Mouse (Mus musculus) Patski (cell line): Measurements from ENCODE around the gene Ndfip2. TPM values are rescaled to one million over a fixed set of nuclear protein-coding genes. Genes with fewer than 3 reads are reported as not detected.

Source experiments
- ATAC-seq: fragments of 100-300 bp; one replicate; pipeline ENCODE4 v1.8.0; 2021
- CTCF ChIA-PET: fragments of 350-600 bp; sonication (Branson Sonifier 250); formaldehyde crosslinking; loops from one replicate; lab custom pipeline; 2022; ENCODE audit warnings: inconsistent platforms; lab: Charles Lee
- POLR2A ChIA-PET: fragments of 350-600 bp; sonication (Branson Sonifier 250); formaldehyde crosslinking; loops from one replicate; lab custom pipeline; 2022; ENCODE audit warnings: antibody characterized with exemption, inconsistent platforms; lab: Charles Lee
- DNase-seq: peaks from one replicate; pipeline ENCODE4 v3.0.0-alpha.2; 2011; ENCODE audit warnings: low read depth, low spot score
- H3K27me3 ChIP-seq: fragments of 371-371 bp; one replicate; pipeline ENCODE4 v1.5.1; 2021
- CTCF ChIP-seq: fragments of 100-300 bp; IDR thresholded peaks from one replicate; pipeline ENCODE4 v1.5.1; 2021
- in situ Hi-C: fragments of 300-500 bp; cut with MboI; formaldehyde crosslinking; loops from 3 replicates; pipeline ENCODE4 v1.11.1; 2018; ENCODE audit warnings: low pct_unique_long_range_greater_than_20kb, mixed read lengths
- polyA plus RNA-seq: library from polyadenylated mRNA; unstranded; gene quantifications from one replicate; pipeline ENCODE4 v1.2.3, GENCODE M21; 2021

Gene Ndfip2
- polyA plus RNA-seq, 1 experiment from 2014 or later, result 88.4 TPM

- no peak for ATAC-seq
- ChIA-PET POLR2A (interaction anchor here (1.1 kb wide), 1 partner anchor 12 kb away, joined by 3 read pairs; no protein-coding TSS in a partner anchor), CTCF (interaction anchor here (1.0 to 1.5 kb wide), 3 partner anchors 8 to 14 kb away, joined by 3 to 4 read pairs (median 3); no protein-coding TSS in a partner anchor)
- H3K27me3 ChIP-seq, result no peaks in the 10 kb centered on the region
- no peak for TF ChIP-seq CTCF
- in situ Hi-C loops, result loop anchor here (5.0 kb wide), 1 partner anchor 103 kb away; no protein-coding TSS in a partner anchor
- DNase-seq, result no peak
Measured at GRCm38 (mm10) chr14:105275196-105275595, 16.8 kb downstream of the Ndfip2 start.

- in situ Hi-C loops, result loop anchor here (5.0 kb wide), 1 partner anchor 105 kb away; no protein-coding TSS in a partner anchor
- POLR2A ChIA-PET, result no interaction called here
- no peak for ATAC-seq
Measured at GRCm38 (mm10) chr14:105277277-105277676, 18.9 kb downstream of the Ndfip2 start.

GRCm38 (mm10) chr14:105284062-105284461, 25.7 kb downstream of the Ndfip2 start:
- TF ChIP-seq CTCF, result no peak
- POLR2A ChIA-PET, result no interaction called here
- in situ Hi-C loops, result no loop called here
- H3K27me3 ChIP-seq, result no peaks in the 10 kb centered on the region
- DNase-seq (no peak), ATAC-seq (no peak)
- CTCF ChIA-PET, result interaction anchor here (1.2 kb wide), 1 partner anchor 9 kb away, joined by 4 read pairs; no protein-coding TSS in a partner anchor

More at GRCm38 (mm10) chr14:105277277-105277676, 18.9 kb downstream of the Ndfip2 start:
- no peak for DNase-seq
- CTCF ChIA-PET, result interaction anchor here (2.3 kb wide), 1 partner anchor 19 kb away, joined by 6 read pairs; no protein-coding TSS in a partner anchor
- H3K27me3 ChIP-seq, result no peaks in the 10 kb centered on the region
- TF ChIP-seq CTCF, result no peak

- ATAC-seq (no peak), DNase-seq (no peak)
- CTCF ChIA-PET, result no interaction called here
- H3K27me3 ChIP-seq, result no peaks in the 10 kb centered on the region
- in situ Hi-C loops, result no loop called here
- POLR2A ChIA-PET, result no interaction called here
- TF ChIP-seq CTCF, result no peak
Measured at GRCm38 (mm10) chr14:105287557-105287956, 29.2 kb downstream of the Ndfip2 start.

DNA sequence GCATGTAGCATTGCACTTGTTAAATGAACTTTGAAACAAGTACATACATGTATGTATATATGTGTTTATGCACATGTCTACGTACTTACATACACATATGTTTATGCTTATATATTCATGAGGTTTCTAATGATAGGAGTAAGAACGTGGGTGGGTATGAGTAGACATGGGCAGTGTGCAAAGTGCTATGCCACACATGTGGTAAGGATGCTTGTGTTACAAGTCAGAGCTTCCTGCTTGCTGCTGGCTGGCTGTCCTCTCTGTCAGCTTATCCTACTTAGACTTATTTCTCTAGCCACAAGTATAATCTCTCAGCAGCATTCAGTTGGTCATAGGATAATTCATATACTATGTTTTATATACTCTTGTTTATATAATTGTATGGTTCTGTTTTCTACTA, 29.6 kb downstream of the Ndfip2 start:
- CTCF ChIA-PET, result interaction anchor here (1.2 kb wide), 1 partner anchor 14 kb away, joined by 3 read pairs; no protein-coding TSS in a partner anchor
- TF ChIP-seq CTCF, result no peak
- ATAC-seq (no peak), DNase-seq (no peak)
- in situ Hi-C loops, result no loop called here
- no peaks in the 10 kb centered on the region for H3K27me3 ChIP-seq
- POLR2A ChIA-PET, result no interaction called here

GRCm38 (mm10) chr14:105288529-105288928, 30.2 kb downstream of the Ndfip2 start:
- POLR2A ChIA-PET, result no interaction called here
- ATAC-seq (peak; percentile 60), DNase-seq (no peak)
- no peaks in the 10 kb centered on the region for H3K27me3 ChIP-seq
- in situ Hi-C loops, result no loop called here
- no peak for TF ChIP-seq CTCF
- CTCF ChIA-PET, result interaction anchor here (1.2 kb wide), 1 partner anchor 14 kb away, joined by 3 read pairs; no protein-coding TSS in a partner anchor

DNA sequence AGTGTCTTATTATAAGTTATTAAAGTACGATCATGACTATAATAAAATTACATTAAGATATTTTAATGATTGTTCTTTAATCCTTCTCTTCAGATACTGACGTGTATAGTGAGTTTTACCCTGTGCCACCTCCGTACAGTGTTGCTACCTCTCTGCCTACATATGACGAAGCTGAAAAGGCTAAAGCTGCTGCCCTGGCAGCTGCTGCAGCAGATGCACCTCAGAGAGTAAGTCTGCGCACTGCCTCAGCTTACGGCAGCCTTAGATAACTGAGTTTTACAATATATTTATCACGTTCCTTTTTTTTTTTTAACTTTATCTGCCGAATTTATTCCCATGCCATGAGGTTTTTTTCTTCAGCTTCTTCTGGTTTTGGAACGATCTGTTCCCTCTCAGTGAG, 33.8 kb downstream of the Ndfip2 start:
- H3K27me3 ChIP-seq, result no peaks in the 10 kb centered on the region
- POLR2A ChIA-PET, result interaction anchor here (0.7 kb wide), 1 partner anchor 219 kb away, joined by 3 read pairs; no protein-coding TSS in a partner anchor
- no peak for ATAC-seq
- no peak for DNase-seq
- CTCF ChIA-PET, result interaction anchor here (1.7 kb wide), 1 partner anchor 60 kb away, joined by 8 read pairs; no protein-coding TSS in a partner anchor
- TF ChIP-seq CTCF, result no peak
- in situ Hi-C loops, result loop anchor here (5.0 kb wide), 1 partner anchor 60 kb away; no protein-coding TSS in a partner anchor

DNA sequence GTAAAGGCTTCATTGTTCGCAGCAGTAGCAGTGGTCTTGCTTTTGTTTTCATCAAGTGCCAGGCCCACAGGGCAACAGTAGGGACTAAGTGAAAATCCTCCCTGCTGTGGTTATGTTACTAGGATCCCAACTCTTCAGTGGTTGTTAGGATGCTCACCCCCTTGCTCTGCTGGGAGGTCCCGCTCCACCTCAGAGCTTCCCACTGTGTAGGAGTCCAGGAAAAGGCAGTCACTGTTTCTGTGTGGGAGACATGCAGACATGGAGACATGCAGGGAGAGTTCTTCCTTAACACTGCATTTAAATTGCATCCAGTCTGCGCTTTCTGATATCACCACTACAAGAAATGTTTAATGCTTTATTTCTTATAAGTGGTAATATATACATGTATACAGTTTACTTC, 35.4 kb downstream of the Ndfip2 start:
- in situ Hi-C loops, result loop anchor here (5.0 kb wide), 1 partner anchor 61 kb away; no protein-coding TSS in a partner anchor
- TF ChIP-seq CTCF, result no peak
- ATAC-seq (no peak), DNase-seq (no peak)
- ChIA-PET POLR2A (no interaction called here), CTCF (interaction anchor here (0.7 to 1.7 kb wide), 2 partner anchors 57 to 61 kb away, joined by 3 to 8 read pairs; no protein-coding TSS in a partner anchor)
- no peaks in the 10 kb centered on the region for H3K27me3 ChIP-seq

DNA sequence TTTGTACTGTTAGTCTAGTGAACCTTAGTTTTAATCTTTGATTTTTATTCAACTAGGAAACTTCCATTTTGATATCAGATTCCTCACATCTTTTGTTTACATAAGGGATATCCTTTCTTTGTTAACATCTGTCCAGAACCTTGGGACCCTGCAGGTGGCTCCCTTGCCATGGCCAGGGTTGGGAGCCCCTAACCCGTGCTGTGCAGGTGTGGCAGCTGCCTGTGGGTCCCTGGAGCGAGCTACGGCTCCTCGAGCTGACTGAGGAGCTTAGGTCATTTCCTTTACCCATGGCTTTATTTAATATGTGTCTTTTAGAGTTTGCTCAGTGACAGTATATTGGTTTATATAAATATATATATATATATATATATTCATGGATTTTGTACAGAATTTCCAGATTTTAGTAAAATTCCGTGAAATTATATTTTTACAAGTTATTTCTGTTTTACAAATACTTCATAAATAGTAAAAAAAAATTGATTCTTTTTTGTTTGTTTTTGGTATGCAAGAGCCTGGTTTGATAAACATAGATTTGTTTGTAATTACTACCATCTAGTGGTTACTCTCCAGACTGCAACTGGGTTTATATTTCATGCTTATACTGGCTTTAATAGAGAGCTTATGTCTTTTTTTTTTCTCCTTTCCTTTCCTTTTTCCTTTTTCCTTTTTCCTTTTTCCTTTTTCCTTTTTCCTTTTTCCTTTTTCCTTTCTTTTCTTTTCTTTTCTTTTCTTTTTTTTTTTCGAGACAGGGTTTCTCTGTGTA, 37.6 kb downstream of the Ndfip2 start:
- ATAC-seq (no peak), DNase-seq (no peak)
- POLR2A ChIA-PET, result no interaction called here
- no peaks in the 10 kb centered on the region for H3K27me3 ChIP-seq
- CTCF ChIA-PET, result interaction anchor here (0.7 to 1.4 kb wide), 6 partner anchors 18 to 66 kb away, joined by 3 to 10 read pairs (median 4); no protein-coding TSS in a partner anchor
- no peak for TF ChIP-seq CTCF
- in situ Hi-C loops, result no loop called here

DNA sequence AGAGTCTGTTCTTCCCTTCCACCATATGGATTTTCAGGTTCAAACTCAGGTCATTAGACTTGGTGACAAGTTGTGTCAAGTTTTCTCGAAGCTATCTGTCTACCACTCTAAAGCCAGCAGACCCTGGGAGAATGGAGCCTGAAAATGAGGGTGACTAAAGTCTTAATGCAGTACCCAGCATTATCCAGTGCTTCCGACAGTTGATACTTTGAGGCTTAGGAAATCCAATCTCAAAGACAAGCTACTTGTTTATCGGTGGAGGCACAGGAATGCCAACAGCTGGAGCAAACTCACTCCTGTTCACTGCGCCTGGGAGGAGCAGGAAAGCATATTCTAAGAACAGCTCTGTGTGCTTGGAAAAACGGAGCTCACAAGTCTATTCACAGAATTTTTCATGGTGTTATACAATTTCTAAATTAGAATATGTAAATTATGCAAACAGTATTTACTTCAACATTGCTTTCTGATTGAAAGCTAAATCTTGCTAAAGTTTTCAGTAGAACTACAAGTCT, 41.4 kb downstream of the Ndfip2 start:
- DNase-seq (no peak), ATAC-seq (no peak)
- ChIA-PET CTCF (interaction anchor here (0.9 to 1.9 kb wide), 6 partner anchors 19 to 115 kb away, joined by 3 to 11 read pairs (median 4); no protein-coding TSS in a partner anchor), POLR2A (interaction anchor here (0.7 kb wide), 1 partner anchor 78 kb away, joined by 5 read pairs; no protein-coding TSS in a partner anchor)
- in situ Hi-C loops, result no loop called here
- no peak for TF ChIP-seq CTCF
- no peaks in the 10 kb centered on the region for H3K27me3 ChIP-seq
